Mouse (Mus musculus) bone marrow macrophage, adult 2 months (primary cell): ENCODE measurements around the gene Iqce. TPM values are rescaled to one million over a fixed set of nuclear protein-coding genes. Genes with fewer than 3 reads are reported as not detected.

Source experiments
- H3K27ac ChIP-seq: 2 replicates; pipeline ENCODE4 v1.5.1; 2012; ENCODE audit warnings: low read depth, low read length; ENCODE audit not compliant: insufficient read depth
- H3K4me1 ChIP-seq: 2 replicates; pipeline ENCODE4 v1.6.1; 2012; ENCODE audit warnings: low read length; ENCODE audit not compliant: control insufficient read depth, insufficient read depth
- H3K4me3 ChIP-seq: 2 replicates; pipeline ENCODE4 v1.5.1; 2012; ENCODE audit warnings: mild to moderate bottlenecking, low read length, moderate library complexity; ENCODE audit not compliant: insufficient read depth
- CTCF ChIP-seq: IDR thresholded peaks from 2 replicates; pipeline ENCODE4 v1.5.1; 2012; ENCODE audit warnings: low read depth, mild to moderate bottlenecking, low read length, moderate library complexity
- POLR2A ChIP-seq: IDR thresholded peaks from 2 replicates; pipeline ENCODE4 v1.6.1; 2012; ENCODE audit warnings: mild to moderate bottlenecking, low read depth, low read length, borderline replicate concordance
- polyA plus RNA-seq: library from polyadenylated mRNA; stranded (reverse); fragments of >200 nt; gene quantifications from 2 replicates; pipeline ENCODE4 v1.2.4, GENCODE M21; 2012; ENCODE audit not compliant: missing spikeins, insufficient read depth, insufficient read length

Gene Iqce
- polyA plus RNA-seq, 1 experiment = 38.3 TPM

DNA sequence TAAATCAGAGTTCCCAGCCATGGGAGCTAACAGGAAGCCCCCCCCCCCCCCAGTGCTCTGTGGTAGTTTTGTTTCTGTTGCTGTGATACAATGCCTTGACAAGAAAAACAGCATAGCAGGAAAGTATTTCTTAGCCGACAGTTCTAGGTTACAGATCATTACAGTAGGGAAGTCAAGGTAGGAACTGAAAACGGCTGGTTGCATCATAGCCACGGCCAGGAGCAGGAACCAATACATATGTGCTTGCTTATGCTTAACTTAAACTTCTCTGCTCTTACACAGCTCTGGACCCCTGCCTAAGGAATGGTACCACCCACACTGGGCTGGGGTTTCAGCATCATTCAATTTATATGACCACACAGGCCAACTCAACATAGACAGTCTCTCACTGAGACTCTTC lies 31.2 kb upstream of the Iqce start:
- TF ChIP-seq CTCF (no peak), POLR2A (no peak)
- Histone ChIP-seq H3K27ac (peak overlapping the region; percentile 11; the same call in 1 of the 2 replicates), H3K4me1 (peaks cover 45% of the 10 kb centered on the region), H3K4me3 (no peak overlapping the region)

DNA sequence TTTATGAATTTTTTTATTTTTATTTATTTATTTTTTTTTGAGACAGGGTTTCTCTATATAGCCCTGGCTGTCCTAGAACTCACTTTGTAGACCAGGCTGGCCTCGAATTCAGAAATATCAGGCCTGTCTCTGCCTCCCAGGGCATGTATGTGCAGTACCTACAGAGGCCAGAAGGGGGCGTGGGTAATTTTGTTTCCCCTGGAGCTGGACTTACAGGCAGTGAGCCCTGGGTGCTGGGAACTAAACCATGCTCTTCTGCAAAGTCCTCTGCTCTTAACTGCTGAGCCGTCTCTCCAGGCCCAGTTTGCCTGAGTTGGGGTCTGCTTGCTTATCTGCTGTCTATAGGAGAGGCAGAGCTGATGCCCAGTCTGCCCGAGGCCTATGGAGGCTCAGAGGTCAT lies 30.0 kb upstream of the Iqce start:
- H3K4me3 ChIP-seq = no peak overlapping the region
- no peak for TF ChIP-seq POLR2A
- peak; percentile 60 for TF ChIP-seq CTCF
- no peak overlapping the region for H3K27ac ChIP-seq
- peaks cover 35% of the 10 kb centered on the region for H3K4me1 ChIP-seq

DNA sequence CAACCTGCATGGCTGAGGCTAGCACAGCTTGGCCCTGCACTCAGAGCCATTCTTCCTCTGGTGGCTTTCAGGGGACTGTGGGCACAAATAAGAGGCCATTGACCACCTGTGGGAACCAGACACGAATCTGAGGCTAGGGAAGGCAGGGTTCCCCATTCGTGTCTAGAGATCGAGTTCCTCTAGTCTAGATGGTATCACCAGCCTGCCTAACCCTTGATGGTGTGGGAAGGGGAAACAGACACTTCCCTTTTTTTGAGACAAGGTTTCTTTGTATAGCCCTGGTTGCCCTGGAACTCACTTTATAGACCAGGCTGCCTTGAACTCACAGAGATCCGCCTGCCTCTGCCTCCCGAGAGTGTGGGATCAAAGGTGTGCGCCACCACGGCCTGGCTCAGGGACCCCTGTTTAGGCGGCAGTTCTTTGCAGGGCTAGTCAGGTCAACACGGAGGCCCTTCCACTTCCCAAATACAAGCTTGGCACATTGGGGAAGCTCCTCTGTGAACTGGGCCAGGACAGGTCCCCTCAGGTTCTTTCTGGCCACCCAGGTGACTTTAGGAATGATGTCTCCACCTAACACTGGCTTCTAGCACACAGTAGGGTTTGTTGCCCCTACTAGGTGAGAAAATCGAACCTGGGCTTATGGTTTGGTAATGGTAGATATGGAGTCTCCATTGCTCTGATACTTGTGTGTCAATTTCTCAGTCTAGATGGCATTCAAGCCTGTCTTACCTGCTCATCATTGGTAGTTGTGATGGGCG lies 29.0 kb upstream of the Iqce start:
- no peak for TF ChIP-seq CTCF
- Histone ChIP-seq H3K4me3 (no peak overlapping the region), H3K27ac (no peak overlapping the region), H3K4me1 (peaks cover 27% of the 10 kb centered on the region)

DNA sequence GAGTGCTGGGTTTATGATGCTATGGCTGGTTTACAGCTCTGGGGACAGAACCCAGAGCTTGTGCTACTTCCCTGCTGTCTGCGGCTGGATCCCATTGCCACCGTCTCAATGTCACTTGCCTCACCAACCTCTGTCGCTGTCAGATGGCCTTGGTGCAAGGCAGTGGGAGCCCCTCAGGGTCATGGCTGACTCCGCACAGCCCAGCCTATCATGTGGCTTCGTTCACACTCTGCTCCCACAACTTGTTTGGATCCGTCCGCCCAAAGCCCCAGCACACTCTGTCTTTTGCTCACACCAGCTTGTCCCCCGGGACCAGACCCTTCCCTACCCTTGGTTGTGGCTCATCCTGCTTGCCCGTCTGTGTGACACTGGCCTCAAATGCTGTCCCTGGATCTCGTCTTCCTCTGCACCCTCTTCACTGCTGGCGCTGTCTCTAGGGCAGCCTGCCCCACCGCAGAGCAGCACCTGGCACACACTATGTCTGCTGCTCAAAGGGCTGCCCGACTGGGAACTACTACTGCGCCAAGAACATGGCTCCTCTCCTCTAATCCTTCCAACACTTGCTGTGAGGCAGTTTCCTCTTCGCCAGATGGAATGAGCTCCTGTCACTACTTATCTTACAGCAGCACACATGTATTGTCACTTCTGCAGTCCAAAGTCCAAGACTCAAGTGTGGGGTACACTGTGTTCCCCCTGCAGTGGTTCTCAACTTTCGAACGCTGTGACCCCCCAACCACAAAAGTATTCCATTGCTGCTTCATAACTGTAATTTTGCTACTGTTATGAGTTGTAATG lies 25.0 kb upstream of the Iqce start:
- no peak overlapping the region for H3K4me3 ChIP-seq
- no peak overlapping the region for H3K27ac ChIP-seq
- peaks cover 16% of the 10 kb centered on the region for H3K4me1 ChIP-seq
- TF ChIP-seq CTCF (no peak), POLR2A (no peak)

- peaks cover 20% of the 10 kb centered on the region for H3K4me1 ChIP-seq
- TF ChIP-seq CTCF (no peak), POLR2A (no peak)
- no peak overlapping the region for H3K4me3 ChIP-seq
- no peak overlapping the region for H3K27ac ChIP-seq
Observed at GRCm38 (mm10) chr5:140726062-140726839, 24.1 kb upstream of the Iqce start.

DNA sequence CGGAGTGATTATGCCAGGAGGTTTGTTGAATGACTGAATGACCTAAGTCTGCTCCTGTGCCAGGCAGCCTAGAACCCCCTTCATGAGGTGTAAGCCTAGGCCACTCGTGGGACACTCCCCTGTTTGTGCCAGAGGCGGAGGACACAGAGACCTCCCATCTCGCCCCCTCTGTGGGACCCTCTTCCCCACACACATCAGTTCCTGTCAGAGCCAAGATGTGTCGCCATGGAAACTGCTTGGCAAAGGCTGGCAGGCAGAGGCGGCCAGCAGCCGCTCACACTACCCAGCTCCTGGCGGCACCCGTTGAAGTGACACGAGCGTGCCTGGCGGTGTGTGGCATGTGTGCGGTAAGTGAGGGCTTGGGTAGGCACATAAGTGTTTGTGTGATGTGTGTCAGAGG lies 21.6 kb upstream of the Iqce start, which contains the start of gene Amz1:
TSS of gene Amz1 (plus strand) at position 306 of the 400 bp plus-strand sequence.
- no peak within 1 kb of the TSS for H3K27ac ChIP-seq
- peaks cover 21% of the 10 kb centered on the region for H3K4me1 ChIP-seq
- TF ChIP-seq CTCF (no peak), POLR2A (no peak)
- H3K4me3 ChIP-seq = no peak within 1 kb of the TSS

DNA sequence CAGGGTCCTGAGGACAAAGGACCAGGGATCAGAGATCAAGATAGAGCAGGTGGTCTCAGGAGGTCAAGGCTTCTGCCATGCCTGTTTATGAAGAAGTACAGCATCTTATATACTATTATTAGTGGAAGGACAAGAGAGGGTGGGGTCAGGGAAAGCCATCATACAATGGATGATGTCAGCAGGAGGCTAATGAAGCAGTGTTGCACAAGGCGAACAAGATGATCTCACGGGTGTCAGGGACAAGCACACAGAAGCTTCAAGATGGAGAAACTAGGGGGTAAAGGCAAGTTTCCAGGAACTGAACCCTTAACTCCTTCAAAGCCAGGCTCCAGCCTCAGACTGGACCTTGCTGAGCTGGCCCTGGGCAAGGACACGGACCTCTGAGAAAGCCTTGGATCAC lies 19.9 kb upstream of the Iqce start:
- no peak overlapping the region for H3K4me3 ChIP-seq
- TF ChIP-seq CTCF (no peak), POLR2A (no peak)

GRCm38 (mm10) chr5:140720773-140721172 lies 18.6 kb upstream of the Iqce start:
- TF ChIP-seq CTCF (no peak), POLR2A (no peak)
- no peak overlapping the region for H3K4me3 ChIP-seq

More for the DNA sequence above, 19.9 kb upstream of the Iqce start:
- Histone ChIP-seq H3K4me1 (peaks cover 21% of the 10 kb centered on the region), H3K27ac (no peak overlapping the region)

GRCm38 (mm10) chr5:140711040-140711439 lies 8.9 kb upstream of the Iqce start:
- no peak overlapping the region for H3K27ac ChIP-seq
- no peak overlapping the region for H3K4me3 ChIP-seq
- peaks cover 1% of the 10 kb centered on the region for H3K4me1 ChIP-seq
- TF ChIP-seq CTCF (no peak), POLR2A (no peak)

More at GRCm38 (mm10) chr5:140720773-140721172, 18.6 kb upstream of the Iqce start:
- H3K4me1 ChIP-seq = peaks cover 21% of the 10 kb centered on the region
- no peak overlapping the region for H3K27ac ChIP-seq

GRCm38 (mm10) chr5:140710315-140710714 lies 8.1 kb upstream of the Iqce start:
- Histone ChIP-seq H3K4me1 (peaks cover 4% of the 10 kb centered on the region), H3K27ac (no peak overlapping the region), H3K4me3 (no peak overlapping the region)
- TF ChIP-seq CTCF (no peak), POLR2A (no peak)
